Mouse (Mus musculus) effector memory CD4-positive, alpha-beta T cell, adult 7 months (primary cell): Measurements from ENCODE around the gene Olfr1262. TPM values are rescaled to one million over a fixed set of nuclear protein-coding genes. Genes with fewer than 3 reads are reported as not detected.

ENCODE experiments used
- polyA plus RNA-seq: library from polyadenylated mRNA; unstranded; fragments of 100-300 nt; shearing (Covaris generic); gene quantifications from one replicate; pipeline ENCODE4 v1.2.1, GENCODE M21; 2017

The Olfr1262 gene
- polyA plus RNA-seq, result not detected

DNA sequence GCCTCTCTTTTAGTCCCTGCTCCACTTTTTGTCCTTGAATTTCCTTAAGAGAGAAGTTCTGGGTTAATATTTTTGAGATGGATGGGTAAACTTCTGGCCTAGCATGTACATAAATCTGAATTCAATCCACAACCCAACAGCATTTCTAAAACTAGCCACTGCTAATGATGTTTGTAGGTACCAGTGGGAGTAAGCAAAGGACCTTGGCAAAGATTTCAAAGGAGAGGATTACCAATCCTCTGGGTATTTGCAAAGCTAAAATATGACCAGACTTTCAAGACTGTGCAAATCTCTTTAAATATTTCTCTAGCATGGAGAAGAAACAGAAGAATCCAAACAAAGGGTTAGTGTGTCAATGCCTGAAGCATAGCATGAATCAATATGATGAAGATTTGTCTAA lies at the start of gene Olfr1262:
Gene Olfr1262, plus strand, starts transcription at position 301 of the 400 bp plus-strand sequence.

DNA sequence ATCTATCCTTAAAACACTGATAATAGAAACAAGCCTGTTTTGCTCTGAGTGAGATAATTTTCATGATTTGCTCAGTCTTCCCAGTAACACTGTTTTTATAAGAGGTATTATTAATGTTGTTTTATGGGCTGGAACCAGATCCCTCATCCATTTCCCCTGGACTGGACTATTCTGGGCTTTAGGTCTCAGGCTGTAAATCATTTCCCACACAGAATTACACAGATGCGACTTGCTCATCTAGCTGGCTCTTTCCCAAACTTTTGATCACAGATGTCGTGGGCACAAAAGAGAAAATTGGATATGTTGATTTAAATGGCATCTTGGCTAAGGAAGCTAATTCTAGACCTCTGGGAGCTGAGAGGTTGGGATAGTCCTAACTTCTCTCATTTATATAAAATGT lies 25.8 kb upstream of the Olfr1262 start, which contains the start of gene Olfr1260:
Gene Olfr1260, plus strand, starts transcription at position 157 of the 400 bp plus-strand sequence.

DNA sequence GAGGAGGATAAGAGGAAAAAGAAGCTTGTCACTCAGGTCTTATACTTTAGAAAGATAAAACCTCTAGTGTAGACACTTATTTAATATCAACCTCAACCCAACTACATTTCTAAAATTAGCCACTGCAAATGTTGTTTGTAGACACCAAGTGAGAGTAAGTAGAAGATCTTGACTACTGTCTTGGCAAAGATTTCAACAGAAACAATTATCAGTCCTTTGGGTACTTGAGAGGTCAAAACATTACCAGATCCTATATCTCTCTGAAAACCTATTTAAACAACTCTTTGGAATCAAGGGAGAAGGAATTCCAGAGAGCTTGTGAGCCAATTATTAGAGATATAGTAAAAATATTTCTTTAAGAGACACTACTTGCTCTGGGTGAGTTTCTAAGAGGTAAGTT lies 9.0 kb upstream of the Olfr1262 start, which contains the start of gene Olfr1261:
Gene Olfr1261, plus strand, starts transcription at position 301 of the 400 bp plus-strand sequence.

DNA sequence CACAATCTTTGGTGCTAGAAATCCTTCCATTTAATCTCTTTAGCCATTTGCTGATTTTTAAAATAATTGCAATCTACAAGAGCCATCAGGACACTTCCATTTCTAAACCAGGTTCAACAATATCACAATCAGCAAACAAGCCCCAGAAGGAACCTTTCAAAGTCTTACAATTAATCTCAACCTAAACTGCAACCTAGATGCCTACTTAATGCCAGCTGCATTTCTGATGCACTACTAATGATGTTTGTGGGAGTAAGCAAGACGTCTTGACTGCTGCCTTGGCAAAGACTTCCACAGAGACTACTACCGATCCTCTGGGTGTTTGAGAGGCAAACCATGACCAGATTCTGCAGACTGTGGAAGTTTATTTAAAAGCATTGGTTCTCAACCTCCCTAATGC lies 11.9 kb downstream of the Olfr1262 start, which contains the start of gene Olfr1263:
Gene Olfr1263, plus strand, starts transcription at position 301 of the 400 bp plus-strand sequence.

DNA sequence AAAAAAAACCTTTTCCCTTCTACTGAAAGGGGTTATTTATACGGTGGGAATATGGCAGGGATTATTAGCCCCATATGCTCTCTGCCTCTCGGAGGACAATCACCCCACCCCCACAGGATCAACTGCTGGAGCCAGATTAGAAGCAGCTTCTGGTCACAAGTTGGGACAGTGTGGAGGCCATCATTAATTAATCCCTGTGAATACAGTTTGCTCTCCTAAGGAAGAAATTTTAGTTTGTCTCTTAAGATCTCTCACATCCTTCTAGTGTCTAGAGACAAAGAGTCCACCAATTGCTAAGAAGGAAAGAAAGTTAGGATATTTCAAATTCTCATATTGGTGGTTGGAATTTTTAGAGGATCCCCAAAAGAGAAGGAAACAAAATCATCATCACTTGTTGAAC lies 25.5 kb downstream of the Olfr1262 start, which contains the start of gene Olfr1264:
Gene Olfr1264, minus strand, starts transcription at position 101 of the 400 bp plus-strand sequence.

DNA sequence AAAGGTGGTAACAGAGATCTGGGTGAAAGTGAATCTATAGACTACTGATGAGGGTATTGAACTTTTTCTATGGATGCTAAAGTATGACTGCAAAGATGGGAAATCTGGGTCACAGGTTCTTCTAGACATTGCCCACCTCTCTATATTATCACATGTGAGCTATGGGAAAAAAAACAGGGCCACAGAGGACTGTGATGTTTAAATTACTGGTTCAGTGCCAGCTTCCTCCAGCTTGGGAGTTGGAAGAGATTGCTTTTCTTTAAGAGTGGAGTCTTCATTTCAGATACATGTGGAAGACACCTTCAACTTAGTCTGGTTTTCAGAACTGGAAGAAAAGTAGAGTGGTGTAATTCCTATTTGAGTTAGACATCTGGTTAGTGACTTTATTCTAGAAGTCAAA lies 35.1 kb downstream of the Olfr1262 start, which contains the start of gene Olfr1265:
Gene Olfr1265, plus strand, starts transcription at position 301 of the 400 bp plus-strand sequence.

Other genes starting within 250 kb of the Olfr1262 start
- not detected for gene Olfr1253, start 243.1 kb upstream of the Olfr1262 start, polyA plus RNA-seq
- not detected for gene Olfr1254, start 206.5 kb upstream of the Olfr1262 start, polyA plus RNA-seq
- not detected for gene Olfr1255, start 188.1 kb upstream of the Olfr1262 start, polyA plus RNA-seq
- gene Olfr1256, start 158.6 kb upstream of the Olfr1262 start, polyA plus RNA-seq, result not detected
- not detected for gene Olfr48, start 151.9 kb upstream of the Olfr1262 start, polyA plus RNA-seq
- gene Olfr1257, start 121.7 kb upstream of the Olfr1262 start, polyA plus RNA-seq, result not detected
- gene Olfr1258, start 72.8 kb upstream of the Olfr1262 start, polyA plus RNA-seq, result 0.05 TPM
- gene Olfr1259, start 51.5 kb upstream of the Olfr1262 start, polyA plus RNA-seq, result not detected
- 0.09 TPM for gene Olfr1260, start 25.8 kb upstream of the Olfr1262 start, polyA plus RNA-seq
- not detected for gene Olfr1261, start 8.9 kb upstream of the Olfr1262 start, polyA plus RNA-seq
- 0.30 TPM for gene Olfr1263, start 12.0 kb downstream of the Olfr1262 start, polyA plus RNA-seq
- gene Olfr1264, start 25.4 kb downstream of the Olfr1262 start, polyA plus RNA-seq, result 0.11 TPM
- gene Olfr1265, start 35.2 kb downstream of the Olfr1262 start, polyA plus RNA-seq, result not detected
- gene Olfr140, start 63.4 kb downstream of the Olfr1262 start, polyA plus RNA-seq, result not detected
- 0.12 TPM for gene Olfr1269, start 121.3 kb downstream of the Olfr1262 start, polyA plus RNA-seq
- not detected for gene Olfr32, start 142.2 kb downstream of the Olfr1262 start, polyA plus RNA-seq
- not detected for gene Olfr1270, start 152.9 kb downstream of the Olfr1262 start, polyA plus RNA-seq
- gene Olfr1506, start 224.3 kb downstream of the Olfr1262 start, polyA plus RNA-seq, result not detected